Mouse (Mus musculus) lung, adult 2 months (tissue): ENCODE data around the gene Lamb2.

Source experiments
- CTCF ChIP-seq: fragments of 200-500 bp; IDR thresholded peaks from 2 replicates; pipeline ENCODE4 v1.5.1; 2011; ENCODE audit warnings: mild to moderate bottlenecking, low read length, control low read depth; ENCODE audit not compliant: insufficient read depth
- POLR2A ChIP-seq: fragments of 200-500 bp; IDR thresholded peaks from 2 replicates; pipeline ENCODE4 v1.6.1; 2011; ENCODE audit warnings: low read depth, mild to moderate bottlenecking, control low read depth, low read length, borderline replicate concordance; ENCODE audit errors: extremely low read depth

- no peak for TF ChIP-seq POLR2A
- no peak for TF ChIP-seq CTCF
These were observed 22.6 kb upstream of the Lamb2 start for GRCm38 (mm10) chr9:108456953-108457352.
